8 mouse cellular contexts compared by ENCODE assay signal in the genomic region with DNA sequence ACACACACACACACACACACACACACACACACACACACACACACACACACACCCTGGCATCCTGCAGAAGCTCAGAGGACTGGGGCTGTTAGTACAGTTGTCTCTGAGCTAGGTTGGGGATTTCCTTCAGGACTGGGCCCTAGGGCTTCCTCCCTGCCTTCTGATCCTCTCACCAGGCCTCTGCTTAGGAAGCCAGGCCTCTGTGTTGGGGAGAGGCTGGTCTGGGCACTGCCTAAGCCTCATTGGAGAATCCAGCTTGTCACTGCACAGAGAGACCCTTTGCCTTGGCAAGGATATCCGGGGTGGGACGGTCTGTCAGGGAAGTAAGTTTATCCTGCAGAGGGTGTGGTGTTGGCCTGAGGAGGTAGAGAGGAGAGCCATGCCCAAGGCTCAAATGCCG. TPM values are rescaled to one million over a fixed set of nuclear protein-coding genes. Genes with fewer than 3 reads are reported as not detected.
DNase-seq lines count a peak whose midpoint lies in the region; ATAC-seq and TF ChIP-seq lines count a peak whose summit lies in the region.

No protein-coding gene starts in this region.

- H3K27me3 ChIP-seq in erythroblast, embryonic 14.5 days (ENCODE audit: control insufficient read depth) = no peaks in the 10 kb centered on the region
- H3K27me3 ChIP-seq in limb, embryonic 15.5 days = no peaks in the 10 kb centered on the region
- no peaks in the 10 kb centered on the region; the same call in 1 of the 2 replicates for H3K27me3 ChIP-seq in neural tube, embryonic 15.5 days (replicated peaks)

- TF ChIP-seq CTCF in left cerebral cortex, adult 2 months (IDR thresholded peaks at IDR 0.05) = no peak

- DNase-seq in left cerebral cortex, adult 2 months (ENCODE audit: extremely low spot score in 1 of 2, low spot score in 2 of 2) = no peak
- DNase-seq in left cerebral cortex, postnatal 10 days (ENCODE audit: extremely low spot score in 1 of 2, low spot score in 2 of 2) = no peak
- no peak for DNase-seq in frontal cortex, postnatal 14 days (ENCODE audit: low spot score in 2 of 2)
- DNase-seq in embryo, embryonic 9.5 days (ENCODE audit: extremely low spot score) = no peak

- no peak for ATAC-seq in limb, embryonic 15.5 days (ENCODE audit: insufficient number of reproducible peaks, low FRiP score, low TSS enrichment, low read depth)
- no peak for ATAC-seq in neural tube, embryonic 15.5 days (ENCODE audit: low FRiP score)
- ATAC-seq in monocyte, adult 5-6 weeks (replicated peaks; ENCODE audit: insufficient number of reproducible peaks, low FRiP score, low TSS enrichment, poor library complexity, severe bottlenecking) = no peak

- H3K36me3 ChIP-seq in erythroblast, embryonic 14.5 days (ENCODE audit: control insufficient read depth) = peaks cover 2% of the 10 kb centered on the region; the same call in 1 of the 2 replicates
- no peaks in the 10 kb centered on the region for H3K36me3 ChIP-seq in limb, embryonic 15.5 days
- H3K36me3 ChIP-seq in neural tube, embryonic 15.5 days = no peaks in the 10 kb centered on the region

- intact Hi-C loops in left cerebral cortex, adult 2 months (cut with DNase I) = loop anchor here (2.0 kb wide), 1 partner anchor 17 kb away; no protein-coding TSS in a partner anchor
- intact Hi-C loops in left cerebral cortex, postnatal 10 days (cut with DNase I) = no loop called here

- 0 out of 2 replicates have a peak overlapping the region, but pooled peaks have one; percentile 17 for H3K9ac ChIP-seq in limb, embryonic 15.5 days
- no peak overlapping the region for H3K9ac ChIP-seq in neural tube, embryonic 15.5 days (replicated peaks)

- H3K4me2 ChIP-seq in limb, embryonic 15.5 days = peak overlapping the region; percentile 78
- H3K4me2 ChIP-seq in neural tube, embryonic 15.5 days = peak overlapping the region; percentile 82

- H3K4me3 ChIP-seq in left cerebral cortex, adult 2 months = peak overlapping the region; percentile 73
- H3K4me3 ChIP-seq in erythroblast, embryonic 14.5 days (replicated peaks) = peak overlapping the region; percentile 76
- peak overlapping the region; percentile 60 for H3K4me3 ChIP-seq in limb, embryonic 15.5 days
- H3K4me3 ChIP-seq in neural tube, embryonic 15.5 days (replicated peaks) = no peak overlapping the region

- peaks cover 57% of the 10 kb centered on the region for H3K4me1 ChIP-seq in erythroblast, embryonic 14.5 days (ENCODE audit: control insufficient read depth)
- peaks cover 68% of the 10 kb centered on the region for H3K4me1 ChIP-seq in limb, embryonic 15.5 days
- peaks cover 46% of the 10 kb centered on the region for H3K4me1 ChIP-seq in neural tube, embryonic 15.5 days

- whole genome bisulfite sequencing in limb, embryonic 15.5 days = 32% methylated on average over 3 of the region's 3 CpGs
- 54% methylated on average over 3 of the region's 3 CpGs for WGBS in neural tube, embryonic 15.5 days

- H3K9me3 ChIP-seq in erythroblast, embryonic 14.5 days (ENCODE audit: control insufficient read depth, low read length) = no peaks in the 10 kb centered on the region
- H3K9me3 ChIP-seq in limb, embryonic 15.5 days = no peaks in the 10 kb centered on the region
- no peaks in the 10 kb centered on the region for H3K9me3 ChIP-seq in neural tube, embryonic 15.5 days (replicated peaks)

- H3K27ac ChIP-seq in left cerebral cortex, adult 2 months = peak overlapping the region; percentile 70; the same call in 1 of the 2 replicates
- H3K27ac ChIP-seq in limb, embryonic 15.5 days = peak overlapping the region; percentile 85
- no peak overlapping the region for H3K27ac ChIP-seq in neural tube, embryonic 15.5 days (replicated peaks)

RNA-seq across cellular contexts. Expression of a gene that starts 10.4 kb away (rescaled TPM):
- 100 to 1,000 TPM; 208 to 212 TPM for total RNA-seq in left cerebral cortex, adult 2 months (2021)
- total RNA-seq in left cerebral cortex, postnatal 10 days (2021) = 10 to 100 TPM; 67.3 to 85.0 TPM
- polyA plus RNA-seq in erythroblast, embryonic 14.5 days (2012) = 3.8 and 4.0 TPM in 2 replicates
- 89.7 and 104 TPM in 2 replicates for polyA plus RNA-seq in limb, embryonic 15.5 days (2015; fragmentation: Nextera tagmentation; extraction: Ambion mirVana)
- polyA plus RNA-seq in neural tube, embryonic 15.5 days (2015; fragmentation: Nextera tagmentation; extraction: Ambion mirVana) = 18.8 and 48.9 TPM in 2 replicates
- total RNA-seq in monocyte, adult 5-6 weeks (2017) = 25.1 to 38.6 TPM (median 32.4 TPM) in 3 replicates

RNA-seq across cellular contexts. Expression of a gene that starts 35.6 kb away (rescaled TPM):
- 10 to 100 TPM; 18.2 to 20.0 TPM for total RNA-seq in left cerebral cortex, adult 2 months (2021)
- 10 to 100 TPM; 11.5 to 11.6 TPM for total RNA-seq in left cerebral cortex, postnatal 10 days (2021)
- 11.2 and 11.3 TPM in 2 replicates for polyA plus RNA-seq in erythroblast, embryonic 14.5 days (2012)
- polyA plus RNA-seq in limb, embryonic 15.5 days (2015; fragmentation: Nextera tagmentation; extraction: Ambion mirVana) = 96.2 and 105 TPM in 2 replicates
- polyA plus RNA-seq in neural tube, embryonic 15.5 days (2015; fragmentation: Nextera tagmentation; extraction: Ambion mirVana) = 54.1 and 62.9 TPM in 2 replicates
- total RNA-seq in monocyte, adult 5-6 weeks (2017) = 0.39 to 7.4 TPM (median 1.4 TPM) in 3 replicates

RNA-seq across cellular contexts. Expression of a gene that starts 48.9 kb away (rescaled TPM):
- total RNA-seq in left cerebral cortex, adult 2 months (2021) = 1 to 10 TPM; 1.6 to 1.7 TPM
- 1 to 10 TPM in 1 of 2 experiments, under 1 TPM in 1; 0.99 to 1.1 TPM for total RNA-seq in left cerebral cortex, postnatal 10 days (2021)
- polyA plus RNA-seq in erythroblast, embryonic 14.5 days (2012) = 0.07 TPM in 1 of 2 replicates, not detected in the other
- 231 and 577 TPM in 2 replicates for polyA plus RNA-seq in limb, embryonic 15.5 days (2015; fragmentation: Nextera tagmentation; extraction: Ambion mirVana)
- 19.9 and 31.1 TPM in 2 replicates for polyA plus RNA-seq in neural tube, embryonic 15.5 days (2015; fragmentation: Nextera tagmentation; extraction: Ambion mirVana)
- total RNA-seq in monocyte, adult 5-6 weeks (2017) = 0.97 to 3.4 TPM in 2 of 3 replicates, not detected in the other
